Mouse (Mus musculus) small intestine, adult 2 months (tissue): ENCODE measurements around the gene Plekhg2.

ENCODE experiments used
- CTCF ChIP-seq: fragments of 200-500 bp; IDR thresholded peaks from 2 replicates; pipeline ENCODE4 v1.5.1; 2012; ENCODE audit warnings: low read depth, mild to moderate bottlenecking, control low read depth, inconsistent platforms, low read length, moderate library complexity, mixed read lengths; ENCODE audit not compliant: insufficient replicate concordance, insufficient read length; ENCODE audit errors: extremely low read depth
- POLR2A ChIP-seq: fragments of 200-500 bp; IDR thresholded peaks from 2 replicates; pipeline ENCODE4 v1.6.1; 2012; ENCODE audit warnings: low read depth, mild to moderate bottlenecking, control low read depth, inconsistent platforms, low read length, moderate library complexity

DNA sequence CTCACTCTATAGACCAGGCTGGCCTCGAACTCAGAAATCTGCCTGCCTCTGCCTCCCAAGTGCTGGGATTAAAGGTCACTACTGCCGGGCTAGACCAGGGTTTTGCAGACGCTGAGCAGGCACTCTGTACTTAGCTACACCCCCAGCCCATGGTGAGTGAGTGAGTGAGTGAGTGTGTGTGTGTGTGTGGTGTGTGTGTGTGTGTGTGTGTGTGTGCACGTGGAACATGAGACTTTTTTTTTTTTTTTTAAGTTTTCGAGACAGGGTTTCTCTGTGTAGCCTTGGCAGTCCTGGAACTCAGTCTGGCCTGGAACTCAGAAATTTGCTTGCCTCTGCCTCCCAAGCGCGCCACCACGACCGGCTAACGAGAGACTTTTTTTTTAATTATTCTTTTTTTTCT is 2.2 kb upstream of the Plekhg2 start:
- no peak for TF ChIP-seq POLR2A
- TF ChIP-seq CTCF, result no peak
